Mouse (Mus musculus) thymus, adult 2 months (tissue): Measurements from ENCODE around the gene Ankfy1.

ENCODE experiments used
- CTCF ChIP-seq: fragments of 200-500 bp; IDR thresholded peaks from 2 replicates; pipeline ENCODE4 v1.5.1; 2012; ENCODE audit warnings: mild to moderate bottlenecking, control low read depth, low read length, moderate library complexity, borderline replicate concordance; ENCODE audit not compliant: control insufficient read depth, poor library complexity, insufficient read depth; ENCODE audit errors: extremely low read depth
- POLR2A ChIP-seq: fragments of 200-500 bp; IDR thresholded peaks from 2 replicates; pipeline ENCODE4 v1.6.1; 2012; ENCODE audit warnings: mild to moderate bottlenecking, low read length, control low read depth, moderate library complexity; ENCODE audit not compliant: control insufficient read depth, poor library complexity, insufficient read depth; ENCODE audit errors: extremely low read depth

- TF ChIP-seq CTCF (no peak), POLR2A (no peak)
Observed at GRCm38 (mm10) chr11:72803038-72803437, 113.2 kb downstream of the Ankfy1 start.
